Mouse (Mus musculus) embryonic fibroblast, embryonic 13.5 days (primary cell): ENCODE data around the gene Ccz1.

Source experiments
- CTCF ChIP-seq: IDR thresholded peaks from 2 replicates; pipeline ENCODE4 v1.5.1; 2011; ENCODE audit warnings: mild to moderate bottlenecking, control low read depth, low read length, moderate library complexity, borderline replicate concordance; ENCODE audit not compliant: insufficient read depth
- POLR2A ChIP-seq: IDR thresholded peaks from 2 replicates; pipeline ENCODE4 v1.6.1; 2011; ENCODE audit warnings: low read depth, mild to moderate bottlenecking, control low read depth, low read length, moderate library complexity

- TF ChIP-seq CTCF, result no peak
- TF ChIP-seq POLR2A, result no peak
Observed at GRCm38 (mm10) chr5:143972628-143973027, 42.0 kb downstream of the Ccz1 start.
